Mouse (Mus musculus): ENCODE measurements at regions not wholly inside any gene's neighbourhood (a gene's known extent, or its start where the extent isn't known, plus 50 kb on each side); places are given as distances from the start of the nearest gene placed in this dataset.

GRCm38 (mm10) chr7:74688116-74688702, 133.6 kb upstream of the Slco3a1 start:
- DNase-seq (ENCODE audit: low spot score): no peak

GRCm38 (mm10) chr7:74687303-74688115, 132.9 kb upstream of the Slco3a1 start:
- no peak for DNase-seq (ENCODE audit: low spot score)

- DNase-seq (ENCODE audit: low spot score): no peak
Measured at GRCm38 (mm10) chr7:74683979-74684378, 129.4 kb upstream of the Slco3a1 start.

GRCm38 (mm10) chr7:74673626-74674295, 119.2 kb upstream of the Slco3a1 start:
- no peak for DNase-seq (ENCODE audit: low spot score)

GRCm38 (mm10) chr7:74669110-74669509, 114.5 kb upstream of the Slco3a1 start:
- no peak for DNase-seq (ENCODE audit: low spot score)

GRCm38 (mm10) chr7:74667106-74667505, 112.5 kb upstream of the Slco3a1 start:
- DNase-seq (ENCODE audit: low spot score): peak; percentile 77

GRCm38 (mm10) chr7:74663820-74664219, 109.2 kb upstream of the Slco3a1 start:
- DNase-seq (ENCODE audit: low spot score): no peak

- no peak for DNase-seq (ENCODE audit: low spot score)
Measured at GRCm38 (mm10) chr7:74647310-74647709, 92.7 kb upstream of the Slco3a1 start.

- DNase-seq (ENCODE audit: low spot score): no peak
Measured at GRCm38 (mm10) chr7:74640171-74640570, 85.6 kb upstream of the Slco3a1 start.

- no peak for DNase-seq (ENCODE audit: low spot score)
Measured at GRCm38 (mm10) chr7:74632217-74632616, 77.6 kb upstream of the Slco3a1 start.

- DNase-seq (ENCODE audit: low spot score): no peak
Measured at GRCm38 (mm10) chr7:74628799-74629468, 74.4 kb upstream of the Slco3a1 start.

All from testis, postnatal 14 days (tissue).